Mouse (Mus musculus) stomach, embryonic 16.5 days (tissue): ENCODE measurements around the gene Ankrd28. TPM values are rescaled to one million over a fixed set of nuclear protein-coding genes. Genes with fewer than 3 reads are reported as not detected.

ENCODE experiments used
- ATAC-seq: fragments of 200-750 bp; cut with Nextera tagmentation; 2 replicates; pipeline ENCODE4 v1.8.0; 2017; ENCODE audit warnings: moderate number of reproducible peaks, moderate TSS enrichment; ENCODE audit not compliant: insufficient read depth, low FRiP score
- H3K27ac ChIP-seq: fragments of 300-500 bp; sonication (generic); 2 replicates; pipeline ENCODE4 v1.5.1; 2014; ENCODE audit warnings: low read length
- H3K27me3 ChIP-seq: fragments of 300-500 bp; sonication (generic); 2 replicates; pipeline ENCODE4 v1.6.1; 2014; ENCODE audit warnings: low read length, control low read depth, mixed read lengths; ENCODE audit not compliant: control insufficient read depth, insufficient read depth
- H3K36me3 ChIP-seq: fragments of 300-500 bp; sonication (generic); 2 replicates; pipeline ENCODE4 v1.6.1; 2014; ENCODE audit warnings: low read length; ENCODE audit not compliant: control insufficient read depth, insufficient read depth
- H3K4me1 ChIP-seq: fragments of 300-500 bp; sonication (generic); 2 replicates; pipeline ENCODE4 v1.6.1; 2014; ENCODE audit warnings: low read length, control low read depth, mixed read lengths; ENCODE audit not compliant: control insufficient read depth, insufficient read depth
- H3K4me2 ChIP-seq: fragments of 300-500 bp; sonication (generic); 2 replicates; pipeline ENCODE4 v1.6.1; 2014; ENCODE audit warnings: low read depth, low read length, mixed read lengths
- H3K4me3 ChIP-seq: fragments of 300-500 bp; sonication (generic); replicated peaks from 2 replicates; pipeline ENCODE4 v1.5.1; 2014; ENCODE audit warnings: mild to moderate bottlenecking, low read length
- H3K9ac ChIP-seq: fragments of 300-500 bp; sonication (generic); 2 replicates; pipeline ENCODE4 v1.6.1; 2014; ENCODE audit warnings: low read length
- H3K9me3 ChIP-seq: fragments of 300-500 bp; sonication (generic); replicated peaks from 2 replicates; pipeline ENCODE4 v1.6.1; 2016; ENCODE audit warnings: low read length, control low read depth; ENCODE audit not compliant: control insufficient read depth
- WGBS: fragments of 180-500 bp; shearing (Covaris S2); extraction: QIAGEN DNeasy Blood & Tissue Kit; methylation state at CpG from one replicate; pipeline ENCODE4 v1.1.7; 2014; 5-methylcytosine and 5-hydroxymethylcytosine counted together
- polyA plus RNA-seq: library from polyadenylated mRNA; unstranded; fragments of >200 nt; fragmentation: Nextera tagmentation; extraction: Ambion mirVana; gene quantifications from 2 replicates; pipeline ENCODE4 v1.2.1, GENCODE M21; 2015

Gene Ankrd28
- polyA plus RNA-seq, 1 experiment from 2014 or later = 8.4 TPM

GRCm38 (mm10) chr14:31709343-31709742 is 121.1 kb downstream of the Ankrd28 start:
- 77% methylated on average over 1 of the region's 1 CpGs for WGBS
- 0 out of 2 replicates have a peak, but pooled peaks cover 5% of the 10 kb centered on the region for H3K36me3 ChIP-seq
- H3K9ac ChIP-seq = no peak overlapping the region
- H3K27ac ChIP-seq = no peak overlapping the region
- no peaks in the 10 kb centered on the region for H3K27me3 ChIP-seq
- ATAC-seq = no peak
- H3K4me1 ChIP-seq = no peaks in the 10 kb centered on the region
- no peak overlapping the region for H3K4me2 ChIP-seq
- no peak overlapping the region for H3K4me3 ChIP-seq
- H3K9me3 ChIP-seq = no peaks in the 10 kb centered on the region

- 70% methylated on average over 2 of the region's 2 CpGs for WGBS
- no peak overlapping the region for H3K4me2 ChIP-seq
- H3K4me1 ChIP-seq = no peaks in the 10 kb centered on the region
- H3K27ac ChIP-seq = no peak overlapping the region
- H3K9ac ChIP-seq = no peak overlapping the region
- no peaks in the 10 kb centered on the region for H3K9me3 ChIP-seq
- no peak overlapping the region for H3K4me3 ChIP-seq
- no peak for ATAC-seq
- no peaks in the 10 kb centered on the region for H3K27me3 ChIP-seq
- H3K36me3 ChIP-seq = no peaks in the 10 kb centered on the region
These were observed 130.1 kb downstream of the Ankrd28 start for GRCm38 (mm10) chr14:31700376-31700775.

- Histone ChIP-seq H3K36me3 (no peaks in the 10 kb centered on the region), H3K27ac (no peak overlapping the region), H3K27me3 (no peaks in the 10 kb centered on the region), H3K9me3 (no peaks in the 10 kb centered on the region), H3K4me2 (no peak overlapping the region), H3K4me3 (no peak overlapping the region), H3K4me1 (no peaks in the 10 kb centered on the region), H3K9ac (no peak overlapping the region)
- WGBS = 80% methylated on average over 4 of the region's 4 CpGs
- ATAC-seq = no peak
These were observed 132.7 kb downstream of the Ankrd28 start for GRCm38 (mm10) chr14:31697755-31698154.

- H3K27me3 ChIP-seq = no peaks in the 10 kb centered on the region
- no peak overlapping the region for H3K4me2 ChIP-seq
- WGBS = 86% methylated on average over 3 of the region's 3 CpGs
- H3K9me3 ChIP-seq = no peaks in the 10 kb centered on the region
- H3K36me3 ChIP-seq = no peaks in the 10 kb centered on the region
- ATAC-seq = no peak
- no peak overlapping the region for H3K9ac ChIP-seq
- H3K4me3 ChIP-seq = no peak overlapping the region
- no peaks in the 10 kb centered on the region for H3K4me1 ChIP-seq
- no peak overlapping the region for H3K27ac ChIP-seq
These were observed 133.1 kb downstream of the Ankrd28 start for GRCm38 (mm10) chr14:31697346-31697745.

- no peak overlapping the region for H3K4me3 ChIP-seq
- H3K4me2 ChIP-seq = no peak overlapping the region
- 85% methylated on average over 3 of the region's 3 CpGs for WGBS
- no peaks in the 10 kb centered on the region for H3K4me1 ChIP-seq
- H3K9ac ChIP-seq = no peak overlapping the region
- H3K27me3 ChIP-seq = no peaks in the 10 kb centered on the region
- no peak for ATAC-seq
- no peaks in the 10 kb centered on the region for H3K9me3 ChIP-seq
- H3K27ac ChIP-seq = no peak overlapping the region
- no peaks in the 10 kb centered on the region for H3K36me3 ChIP-seq
These were observed 133.5 kb downstream of the Ankrd28 start for GRCm38 (mm10) chr14:31696985-31697303.

GRCm38 (mm10) chr14:31696206-31696984 is 134.1 kb downstream of the Ankrd28 start:
- Histone ChIP-seq H3K27ac (no peak overlapping the region), H3K9ac (no peak overlapping the region), H3K4me3 (no peak overlapping the region), H3K27me3 (no peaks in the 10 kb centered on the region), H3K36me3 (no peaks in the 10 kb centered on the region), H3K9me3 (no peaks in the 10 kb centered on the region), H3K4me1 (no peaks in the 10 kb centered on the region), H3K4me2 (no peak overlapping the region)
- WGBS = 84% methylated on average over 9 of the region's 9 CpGs
- ATAC-seq = no peak

GRCm38 (mm10) chr14:31692536-31692935 is 137.9 kb downstream of the Ankrd28 start:
- Histone ChIP-seq H3K9ac (no peak overlapping the region), H3K4me3 (no peak overlapping the region), H3K4me2 (no peak overlapping the region), H3K27ac (no peak overlapping the region), H3K4me1 (no peaks in the 10 kb centered on the region), H3K9me3 (no peaks in the 10 kb centered on the region), H3K27me3 (no peaks in the 10 kb centered on the region), H3K36me3 (no peaks in the 10 kb centered on the region)
- 80% methylated on average over 6 of the region's 6 CpGs for WGBS
- ATAC-seq = no peak

GRCm38 (mm10) chr14:31686231-31686630 is 144.2 kb downstream of the Ankrd28 start:
- WGBS = 90% methylated on average over 1 of the region's 1 CpGs
- no peak overlapping the region for H3K4me2 ChIP-seq
- H3K27me3 ChIP-seq = no peaks in the 10 kb centered on the region
- no peak overlapping the region for H3K27ac ChIP-seq
- H3K9ac ChIP-seq = no peak overlapping the region
- ATAC-seq = no peak
- no peaks in the 10 kb centered on the region for H3K4me1 ChIP-seq
- H3K4me3 ChIP-seq = no peak overlapping the region
- no peaks in the 10 kb centered on the region for H3K9me3 ChIP-seq
- no peaks in the 10 kb centered on the region for H3K36me3 ChIP-seq

GRCm38 (mm10) chr14:31685680-31686079 is 144.8 kb downstream of the Ankrd28 start:
- Histone ChIP-seq H3K9ac (no peak overlapping the region), H3K27me3 (no peaks in the 10 kb centered on the region), H3K36me3 (no peaks in the 10 kb centered on the region), H3K4me1 (no peaks in the 10 kb centered on the region), H3K4me3 (no peak overlapping the region), H3K27ac (no peak overlapping the region), H3K4me2 (no peak overlapping the region), H3K9me3 (no peaks in the 10 kb centered on the region)
- no peak for ATAC-seq
- WGBS = 86% methylated on average over 10 of the region's 10 CpGs
